In the genomic region with DNA sequence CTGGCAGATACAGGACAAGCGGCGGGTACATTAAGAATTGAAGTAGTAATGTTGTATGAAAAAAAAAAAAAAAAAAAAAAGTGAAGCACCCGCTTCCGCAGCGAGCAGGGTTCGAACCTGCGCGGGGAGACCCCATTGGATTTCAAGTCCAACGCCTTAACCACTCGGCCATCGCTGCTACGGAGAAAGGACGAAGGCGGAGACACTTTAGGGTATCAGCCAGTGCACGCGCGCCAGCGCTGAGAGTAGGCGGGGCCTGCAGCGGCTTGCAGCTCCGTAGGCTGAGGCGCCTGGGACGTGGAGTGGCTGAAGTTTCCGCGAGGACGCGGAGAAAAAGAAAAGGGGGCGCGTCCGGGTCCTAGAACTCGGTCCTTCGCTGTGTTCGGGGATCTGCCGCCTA, we compare ENCODE assay signal across 8 mouse cellular contexts. TPM values are rescaled to one million over a fixed set of nuclear protein-coding genes. Genes with fewer than 3 reads are reported as not detected.
DNase-seq lines count a peak whose midpoint lies in the region; ATAC-seq lines count a peak whose summit lies in the region.

No protein-coding gene starts in this region.

- H3K4me3 ChIP-seq in heart, embryonic 10.5 days, result peak overlapping the region; percentile 81
- peak overlapping the region; percentile 86 for H3K4me3 ChIP-seq in kidney, embryonic 15.5 days (replicated peaks)

- WGBS in heart, embryonic 10.5 days, result under 1% methylated on average over 34 of the region's 34 CpGs
- under 1% methylated on average over 34 of the region's 34 CpGs for WGBS in kidney, embryonic 15.5 days

- H3K4me2 ChIP-seq in kidney, embryonic 15.5 days, result peak overlapping the region; percentile 70

- ATAC-seq in erythroblast, adult 5-6 weeks (replicated peaks; ENCODE audit: low FRiP score, poor library complexity, severe bottlenecking), result peak; percentile 90
- peak; percentile 94 for ATAC-seq in kidney, embryonic 15.5 days (replicated peaks; ENCODE audit: low FRiP score)
- peak; percentile 87 for ATAC-seq in monocyte, adult 5-6 weeks (replicated peaks; ENCODE audit: insufficient number of reproducible peaks, low FRiP score, low TSS enrichment, poor library complexity, severe bottlenecking)

- peak; percentile 100 for DNase-seq in B cell, adult 2 months
- peak; percentile 98 for DNase-seq in brain, adult 2 months (ENCODE audit: low read depth, low spot score)
- DNase-seq in heart, embryonic 10.5 days (ENCODE audit: low spot score), result peak; percentile 97
- peak; percentile 96 for DNase-seq in liver
- peak; percentile 99 to 100 for DNase-seq in spleen, postnatal 4 days (ENCODE audit: low spot score in 2 of 2)

- no peaks in the 10 kb centered on the region for H3K4me1 ChIP-seq in heart, embryonic 10.5 days
- 0 out of 2 replicates have a peak, but pooled peaks cover 3% of the 10 kb centered on the region for H3K4me1 ChIP-seq in kidney, embryonic 15.5 days

- no peaks in the 10 kb centered on the region for H3K36me3 ChIP-seq in heart, embryonic 10.5 days
- H3K36me3 ChIP-seq in kidney, embryonic 15.5 days, result no peaks in the 10 kb centered on the region

- H3K27ac ChIP-seq in heart, embryonic 10.5 days, result peak overlapping the region; percentile 95
- peak overlapping the region; percentile 90 for H3K27ac ChIP-seq in kidney, embryonic 15.5 days

- no peaks in the 10 kb centered on the region for H3K9me3 ChIP-seq in heart, embryonic 10.5 days
- no peaks in the 10 kb centered on the region for H3K9me3 ChIP-seq in kidney, embryonic 15.5 days (replicated peaks)

- peak overlapping the region; percentile 71 for H3K9ac ChIP-seq in kidney, embryonic 15.5 days

- H3K27me3 ChIP-seq in heart, embryonic 10.5 days (ENCODE audit: insufficient read depth, poor library complexity, severe bottlenecking), result no peaks in the 10 kb centered on the region
- H3K27me3 ChIP-seq in kidney, embryonic 15.5 days, result no peaks in the 10 kb centered on the region

RNA-seq across cellular contexts. Expression of gene Ctnna3, which starts 0.5 kb away (rescaled TPM):
- total RNA-seq in erythroblast, adult 5-6 weeks (2015; ENCODE audit: low replicate concordance), result not detected in 2 replicates
- total RNA-seq in erythroblast, adult 5-6 weeks (2017; ENCODE audit: low replicate concordance), result not detected in 2 replicates
- 14.2 and 22.7 TPM in 2 replicates for polyA plus RNA-seq in heart, embryonic 10.5 days (2016; fragmentation: Nextera tagmentation; extraction: Ambion mirVana)
- 0.53 and 0.59 TPM in 2 replicates for polyA plus RNA-seq in kidney, embryonic 15.5 days (2015; fragmentation: Nextera tagmentation; extraction: Ambion mirVana)
- total RNA-seq in monocyte, adult 5-6 weeks (2017), result not detected in 3 replicates

RNA-seq across cellular contexts. Expression of gene Gm7075, which starts 7.8 kb away (rescaled TPM):
- not detected in 2 replicates for total RNA-seq in erythroblast, adult 5-6 weeks (2015; ENCODE audit: low replicate concordance)
- not detected in 2 replicates for total RNA-seq in erythroblast, adult 5-6 weeks (2017; ENCODE audit: low replicate concordance)
- polyA plus RNA-seq in heart, embryonic 10.5 days (2016; fragmentation: Nextera tagmentation; extraction: Ambion mirVana), result not detected in 2 replicates
- not detected in 2 replicates for polyA plus RNA-seq in kidney, embryonic 15.5 days (2015; fragmentation: Nextera tagmentation; extraction: Ambion mirVana)
- not detected in 3 replicates for total RNA-seq in monocyte, adult 5-6 weeks (2017)

RNA-seq across cellular contexts. Expression of gene Dnajc12, which starts 47.1 kb away (rescaled TPM):
- 2.3 and 4.8 TPM in 2 replicates for total RNA-seq in erythroblast, adult 5-6 weeks (2015; ENCODE audit: low replicate concordance)
- 0.51 and 0.98 TPM in 2 replicates for total RNA-seq in erythroblast, adult 5-6 weeks (2017; ENCODE audit: low replicate concordance)
- 6.7 and 10.8 TPM in 2 replicates for polyA plus RNA-seq in heart, embryonic 10.5 days (2016; fragmentation: Nextera tagmentation; extraction: Ambion mirVana)
- polyA plus RNA-seq in kidney, embryonic 15.5 days (2015; fragmentation: Nextera tagmentation; extraction: Ambion mirVana), result 12.3 and 12.5 TPM in 2 replicates
- 0.53 to 7.0 TPM (median 0.95 TPM) in 3 replicates for total RNA-seq in monocyte, adult 5-6 weeks (2017)

RNA-seq across cellular contexts. Expression of gene Sirt1, which starts 47.9 kb away (rescaled TPM):
- 18.8 and 21.7 TPM in 2 replicates for total RNA-seq in erythroblast, adult 5-6 weeks (2015; ENCODE audit: low replicate concordance)
- total RNA-seq in erythroblast, adult 5-6 weeks (2017; ENCODE audit: low replicate concordance), result 30.3 and 31.5 TPM in 2 replicates
- 2.4 and 5.2 TPM in 2 replicates for polyA plus RNA-seq in heart, embryonic 10.5 days (2016; fragmentation: Nextera tagmentation; extraction: Ambion mirVana)
- polyA plus RNA-seq in kidney, embryonic 15.5 days (2015; fragmentation: Nextera tagmentation; extraction: Ambion mirVana), result 5.9 and 6.1 TPM in 2 replicates
- total RNA-seq in monocyte, adult 5-6 weeks (2017), result 57.4 to 70.4 TPM (median 60.1 TPM) in 3 replicates

Comparison
In these comparisons a context has a peak if more than half of its experiments do, and no peak if none do; other contexts are left out.
1. Peak in every context shown above with its lines: DNase-seq, ATAC-seq, H3K4me3 ChIP-seq and H3K27ac ChIP-seq.